Mouse (Mus musculus): ENCODE measurements around the gene Slc38a3.

DNA sequence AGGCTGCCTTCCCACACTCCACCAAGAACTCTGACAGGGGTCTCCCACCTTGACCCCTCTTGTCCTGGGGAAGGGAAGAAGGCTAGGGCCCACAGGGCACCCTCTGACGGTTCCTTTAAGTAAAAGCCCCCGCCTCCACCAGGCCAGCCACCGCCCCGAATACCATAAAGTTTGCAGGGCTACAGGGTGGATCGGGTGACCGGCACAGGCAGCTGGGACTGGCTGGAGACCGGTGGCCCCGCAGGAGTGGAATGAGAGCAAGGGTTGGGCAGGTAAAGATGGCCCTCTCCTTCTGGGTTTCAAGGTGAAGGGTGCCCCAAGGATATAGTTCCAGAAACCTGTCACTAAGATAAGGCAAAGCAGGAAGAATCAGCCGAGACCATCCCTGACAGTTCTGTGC, 62.7 kb downstream of the Slc38a3 start:
- TF ChIP-seq GATA1 (IDR thresholded peaks at IDR 0.05; ENCODE audit: borderline replicate concordance, low read length) = no peak
- no peak for TF ChIP-seq FLI1 (IDR thresholded peaks at IDR 0.05; ENCODE audit: low read length)

Measured in megakaryocyte, embryonic 14.5 days (primary cell).